Comparison of ENCODE assay signal across 14 mouse cellular contexts in the genomic region with DNA sequence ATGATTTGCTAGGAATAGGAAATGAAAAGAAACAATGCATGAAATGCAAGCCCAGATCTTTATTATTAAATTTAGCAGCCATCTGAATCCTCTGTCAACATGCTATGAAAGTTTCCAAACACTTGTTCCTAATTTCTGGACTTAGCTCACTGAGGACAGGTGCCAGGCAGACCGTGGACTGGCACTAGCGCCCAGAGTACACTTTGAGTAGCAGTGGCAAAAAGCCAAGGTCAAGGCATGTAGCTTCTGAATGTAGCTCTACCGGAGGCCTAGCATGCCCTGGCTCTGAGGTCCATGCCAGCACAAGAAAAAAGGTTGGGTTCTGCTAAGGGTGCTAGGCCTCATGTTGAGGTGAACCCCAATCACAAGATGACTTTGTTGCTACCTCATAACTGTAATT.
DNase-seq lines count a peak whose midpoint lies in the region; ATAC-seq lines count a peak whose summit lies in the region.
"Had no signal": no experiment of that assay in that cellular context is flagged by ENCODE, and none has a peak within 500 bp of the region (broad histone marks: within the 10 kb centered on the region; RNA-seq: fewer than 3 reads in every experiment).

No protein-coding gene starts in this region.

- ATAC-seq in heart, embryonic 11.5 days (replicated peaks; ENCODE audit: insufficient number of reproducible peaks, low FRiP score, low TSS enrichment), result no peak
- ATAC-seq: forebrain, postnatal 0 days had no signal

- DNase-seq in heart, adult 11 months, result peak; percentile 91
- peak; percentile 14 for DNase-seq in testis, postnatal 14 days (ENCODE audit: low spot score)
- DNase-seq in testis, postnatal 10 days (ENCODE audit: low spot score), result no peak
- peak; percentile 57 for DNase-seq in kidney, postnatal 10 days
- peak; percentile 73 for DNase-seq in skeletal muscle tissue, adult 2 months (ENCODE audit: low read depth, low spot score)
- DNase-seq in thymus, postnatal 36 days, result no peak
- DNase-seq: cerebellum, adult 11-12 months; forebrain, postnatal 0 days had no signal

- H3K4me1 ChIP-seq in heart, embryonic 11.5 days (ENCODE audit: control insufficient read depth, insufficient read depth, low read length), result peaks cover 6% of the 10 kb centered on the region
- H3K4me1 ChIP-seq: stomach, embryonic 15.5 days had no signal

- no peak overlapping the region for H3K4me3 ChIP-seq in heart, embryonic 11.5 days (ENCODE audit: low read depth, low read length)
- H3K4me3 ChIP-seq: intestine, embryonic 15.5 days; limb, embryonic 13.5 days; lung, embryonic 15.5 days; midbrain, embryonic 12.5 days; stomach, embryonic 15.5 days had no signal

- H3K27ac ChIP-seq in heart, embryonic 11.5 days (ENCODE audit: low read depth, low read length), result no peak overlapping the region
- H3K27ac ChIP-seq: intestine, embryonic 15.5 days; limb, embryonic 13.5 days; midbrain, embryonic 12.5 days; stomach, embryonic 15.5 days had no signal

- no peak overlapping the region for H3K9ac ChIP-seq in heart, embryonic 11.5 days (ENCODE audit: low read depth, low read length)
- H3K9ac ChIP-seq: forebrain, postnatal 0 days; intestine, embryonic 15.5 days; limb, embryonic 13.5 days; lung, embryonic 15.5 days; midbrain, embryonic 12.5 days; stomach, embryonic 15.5 days had no signal

- 80% methylated on average over 3 of the region's 3 CpGs for WGBS in heart, embryonic 11.5 days (ENCODE audit: insufficient replicate concordance)

- no peak overlapping the region for H3K4me2 ChIP-seq in heart, embryonic 11.5 days
- H3K4me2 ChIP-seq: intestine, embryonic 15.5 days; lung, embryonic 15.5 days; midbrain, embryonic 12.5 days; stomach, embryonic 15.5 days had no signal

- H3K27me3 ChIP-seq in heart, embryonic 11.5 days (ENCODE audit: control insufficient read depth, insufficient read depth, low read length), result peaks cover 7% of the 10 kb centered on the region; the same call in 1 of the 2 replicates

- no peaks in the 10 kb centered on the region for H3K9me3 ChIP-seq in heart, embryonic 11.5 days (replicated peaks; ENCODE audit: control insufficient read depth, low read length)
- H3K9me3 ChIP-seq: intestine, embryonic 15.5 days; limb, embryonic 13.5 days; lung, embryonic 15.5 days; midbrain, embryonic 12.5 days; stomach, embryonic 15.5 days had no signal

- H3K36me3 ChIP-seq in heart, embryonic 11.5 days (ENCODE audit: control insufficient read depth, insufficient read depth, low read length), result no peaks in the 10 kb centered on the region
- H3K36me3 ChIP-seq: intestine, embryonic 15.5 days; limb, embryonic 13.5 days; lung, embryonic 15.5 days; midbrain, embryonic 12.5 days; stomach, embryonic 15.5 days had no signal

Comparison
In these comparisons a context has a peak if more than half of its experiments do, and no peak if none do; other contexts are left out.
1. DNase-seq: peak in heart, adult 11 months (single experiment), testis, postnatal 14 days (single experiment), kidney, postnatal 10 days (single experiment) and skeletal muscle tissue, adult 2 months (single experiment); none in testis, postnatal 10 days (single experiment) and thymus, postnatal 36 days (0 of 2).